Comparison of ENCODE assay signal across 10 mouse cellular contexts in genomic region chr2:136059029-136059669, GRCm38 (mm10). TPM values are rescaled to one million over a fixed set of nuclear protein-coding genes. Genes with fewer than 3 reads are reported as not detected.
DNase-seq lines count a peak whose midpoint lies in the region; ATAC-seq and TF ChIP-seq lines count a peak whose summit lies in the region.
"Had no signal": no experiment of that assay in that cellular context is flagged by ENCODE, and none has a peak within 500 bp of the region (broad histone marks: within the 10 kb centered on the region; RNA-seq: fewer than 3 reads in every experiment).

No protein-coding gene starts in this region.

- no peak for TF ChIP-seq CTCF in intestine, postnatal 0 days (IDR thresholded peaks at IDR 0.05; ENCODE audit: low read depth)

- H3K4me3 ChIP-seq in intestine, embryonic 14.5 days (ENCODE audit: low read depth, low read length): no peak overlapping the region; the same call in 1 of the 2 replicates
- no peak overlapping the region for H3K4me3 ChIP-seq in intestine, postnatal 0 days (ENCODE audit: low read depth, low read length)
- peak overlapping the region; percentile 32 for H3K4me3 ChIP-seq in forebrain, embryonic 14.5 days (ENCODE audit: low read depth, low read length)
- peak overlapping the region; percentile 39 for H3K4me3 ChIP-seq in midbrain, embryonic 12.5 days

- peak overlapping the region; percentile 40 for H3K4me2 ChIP-seq in intestine, embryonic 14.5 days (ENCODE audit: low read length)
- no peak overlapping the region for H3K4me2 ChIP-seq in intestine, postnatal 0 days (replicated peaks; ENCODE audit: low read depth)
- peak overlapping the region; percentile 49 for H3K4me2 ChIP-seq in forebrain, embryonic 14.5 days (ENCODE audit: low read length)
- H3K4me2 ChIP-seq in midbrain, embryonic 12.5 days (replicated peaks): peak overlapping the region; percentile 61

- no peak for DNase-seq in intestine, embryonic 14.5 days (ENCODE audit: low spot score)
- DNase-seq in ZHBTc4 (ENCODE audit: low read depth, low spot score): peak; percentile 49
- DNase-seq in forebrain, embryonic 14.5 days (ENCODE audit: low spot score): no peak
- no peak for DNase-seq in right cerebral cortex, postnatal 14 days
- no peak for DNase-seq in gastrocnemius, postnatal 4 days (ENCODE audit: low spot score in 2 of 2)
- DNase-seq: kidney, adult 8-10 months had no signal

- no peak overlapping the region for H3K27ac ChIP-seq in intestine, embryonic 14.5 days (ENCODE audit: low read depth)
- H3K27ac ChIP-seq in intestine, postnatal 0 days (ENCODE audit: low read depth, low read length): no peak overlapping the region
- no peak overlapping the region for H3K27ac ChIP-seq in forebrain, embryonic 14.5 days (ENCODE audit: low read depth, low read length)
- H3K27ac ChIP-seq in midbrain, embryonic 12.5 days (replicated peaks): no peak overlapping the region

- H3K9ac ChIP-seq in intestine, embryonic 14.5 days (ENCODE audit: low read length): no peak overlapping the region
- H3K9ac ChIP-seq in intestine, postnatal 0 days (ENCODE audit: low read depth, low read length): no peak overlapping the region
- H3K9ac ChIP-seq in forebrain, embryonic 14.5 days (ENCODE audit: low read length): peak overlapping the region; percentile 46; the same call in 1 of the 2 replicates
- no peak overlapping the region; the same call in 1 of the 2 replicates for H3K9ac ChIP-seq in midbrain, embryonic 12.5 days (replicated peaks)

- H3K27me3 ChIP-seq in intestine, embryonic 14.5 days (replicated peaks; ENCODE audit: control insufficient read depth, insufficient read depth, low read length): peaks cover 50% of the 10 kb centered on the region
- peaks cover 29% of the 10 kb centered on the region for H3K27me3 ChIP-seq in intestine, postnatal 0 days (replicated peaks; ENCODE audit: control insufficient read depth, insufficient read depth, low read length)
- H3K27me3 ChIP-seq in forebrain, embryonic 14.5 days (replicated peaks; ENCODE audit: control insufficient read depth, insufficient read depth, low read length): peaks cover 28% of the 10 kb centered on the region
- peaks cover 37% of the 10 kb centered on the region for H3K27me3 ChIP-seq in midbrain, embryonic 12.5 days

- no peaks in the 10 kb centered on the region for H3K9me3 ChIP-seq in intestine, embryonic 14.5 days (ENCODE audit: control insufficient read depth, low read length)
- H3K9me3 ChIP-seq in intestine, postnatal 0 days (ENCODE audit: control insufficient read depth): no peaks in the 10 kb centered on the region
- H3K9me3 ChIP-seq in forebrain, embryonic 14.5 days (replicated peaks; ENCODE audit: control insufficient read depth, low read length): no peaks in the 10 kb centered on the region
- H3K9me3 ChIP-seq in midbrain, embryonic 12.5 days: no peaks in the 10 kb centered on the region

- WGBS in intestine, embryonic 14.5 days: 2% methylated on average over 37 of the region's 37 CpGs
- 3% methylated on average over 37 of the region's 37 CpGs for WGBS in intestine, postnatal 0 days
- WGBS in forebrain, embryonic 14.5 days: 2% methylated on average over 37 of the region's 37 CpGs
- WGBS in midbrain, embryonic 12.5 days: under 1% methylated on average over 37 of the region's 37 CpGs

- no peaks in the 10 kb centered on the region for H3K36me3 ChIP-seq in intestine, embryonic 14.5 days (ENCODE audit: control insufficient read depth, insufficient read depth, low read length)
- H3K36me3 ChIP-seq in intestine, postnatal 0 days (ENCODE audit: control insufficient read depth, insufficient read depth): no peaks in the 10 kb centered on the region
- no peaks in the 10 kb centered on the region for H3K36me3 ChIP-seq in forebrain, embryonic 14.5 days (ENCODE audit: control insufficient read depth, insufficient read depth, low read length)
- no peaks in the 10 kb centered on the region for H3K36me3 ChIP-seq in midbrain, embryonic 12.5 days

- H3K4me1 ChIP-seq in intestine, embryonic 14.5 days (replicated peaks; ENCODE audit: control insufficient read depth, insufficient read depth, low read length): no peaks in the 10 kb centered on the region
- H3K4me1 ChIP-seq in intestine, postnatal 0 days (replicated peaks; ENCODE audit: control insufficient read depth, insufficient read depth, low read length): no peaks in the 10 kb centered on the region
- peaks cover 14% of the 10 kb centered on the region; the same call in 1 of the 2 replicates for H3K4me1 ChIP-seq in forebrain, embryonic 14.5 days (ENCODE audit: control insufficient read depth, insufficient read depth, low read length)
- peaks cover 19% of the 10 kb centered on the region for H3K4me1 ChIP-seq in midbrain, embryonic 12.5 days

- no peak for ATAC-seq in intestine, embryonic 14.5 days (replicated peaks; ENCODE audit: low FRiP score, low TSS enrichment, low read depth)
- ATAC-seq in intestine, postnatal 0 days: no peak
- peak; percentile 24; the same call in 1 of the 2 replicates for ATAC-seq in forebrain, embryonic 14.5 days
- 0 out of 2 replicates have a peak, but pooled peaks have one; percentile 11 for ATAC-seq in midbrain, embryonic 12.5 days (ENCODE audit: low FRiP score, low read depth)
- ATAC-seq in inflammation-experienced regulatory T-cells, adult 6 months: no peak

RNA-seq across cellular contexts. Expression of gene Lamp5, which starts 7.1 kb away (rescaled TPM):
- polyA plus RNA-seq in intestine, embryonic 14.5 days (2014; fragmentation: Nextera tagmentation; extraction: Ambion mirVana): 0.17 and 0.18 TPM in 2 replicates
- polyA plus RNA-seq in intestine, postnatal 0 days (2015; fragmentation: Nextera tagmentation; extraction: Ambion mirVana): not detected in 2 replicates
- 1.2 and 1.8 TPM in 2 replicates for polyA plus RNA-seq in forebrain, embryonic 14.5 days (2014; fragmentation: Nextera tagmentation; extraction: Ambion mirVana)
- 4.5 and 4.6 TPM in 2 replicates for polyA plus RNA-seq in midbrain, embryonic 12.5 days (2016; fragmentation: Nextera tagmentation; extraction: Ambion mirVana)
- polyA plus RNA-seq in inflammation-experienced regulatory T-cells, adult 6 months (2017; shearing (Covaris generic)): not detected
- total RNA-seq in gastrocnemius, postnatal 4 days (2021): not detected
- total RNA-seq: monocyte, adult 5-6 weeks had no signal

Comparison
In these comparisons a context has a peak if more than half of its experiments do, and no peak if none do; other contexts are left out.
1. ATAC-seq: peak in forebrain, embryonic 14.5 days (single experiment) and midbrain, embryonic 12.5 days (single experiment); none in intestine, embryonic 14.5 days (single experiment), intestine, postnatal 0 days (single experiment) and inflammation-experienced regulatory T-cells, adult 6 months (single experiment).
2. H3K4me3 ChIP-seq: peak in forebrain, embryonic 14.5 days (single experiment) and midbrain, embryonic 12.5 days (single experiment); none in intestine, embryonic 14.5 days (single experiment) and intestine, postnatal 0 days (single experiment).